Mouse (Mus musculus) stomach, embryonic 16.5 days (tissue): Measurements from ENCODE around the gene Flna. TPM values are rescaled to one million over a fixed set of nuclear protein-coding genes. Genes with fewer than 3 reads are reported as not detected.
A peak's percentile ranks its signal among the peaks of the same experiment; 100 is the strongest.

ENCODE experiments used
- ATAC-seq: fragments of 200-750 bp; cut with Nextera tagmentation; 2 replicates; pipeline ENCODE4 v1.8.0; 2017; ENCODE audit warnings: moderate number of reproducible peaks, moderate TSS enrichment; ENCODE audit not compliant: insufficient read depth, low FRiP score
- H3K27ac ChIP-seq: fragments of 300-500 bp; sonication (generic); 2 replicates; pipeline ENCODE4 v1.5.1; 2014; ENCODE audit warnings: low read length
- H3K27me3 ChIP-seq: fragments of 300-500 bp; sonication (generic); 2 replicates; pipeline ENCODE4 v1.6.1; 2014; ENCODE audit warnings: low read length, control low read depth, mixed read lengths; ENCODE audit not compliant: control insufficient read depth, insufficient read depth
- H3K36me3 ChIP-seq: fragments of 300-500 bp; sonication (generic); 2 replicates; pipeline ENCODE4 v1.6.1; 2014; ENCODE audit warnings: low read length; ENCODE audit not compliant: control insufficient read depth, insufficient read depth
- H3K4me1 ChIP-seq: fragments of 300-500 bp; sonication (generic); 2 replicates; pipeline ENCODE4 v1.6.1; 2014; ENCODE audit warnings: low read length, control low read depth, mixed read lengths; ENCODE audit not compliant: control insufficient read depth, insufficient read depth
- H3K4me2 ChIP-seq: fragments of 300-500 bp; sonication (generic); 2 replicates; pipeline ENCODE4 v1.6.1; 2014; ENCODE audit warnings: low read depth, low read length, mixed read lengths
- H3K4me3 ChIP-seq: fragments of 300-500 bp; sonication (generic); replicated peaks from 2 replicates; pipeline ENCODE4 v1.5.1; 2014; ENCODE audit warnings: mild to moderate bottlenecking, low read length
- H3K9ac ChIP-seq: fragments of 300-500 bp; sonication (generic); 2 replicates; pipeline ENCODE4 v1.6.1; 2014; ENCODE audit warnings: low read length
- H3K9me3 ChIP-seq: fragments of 300-500 bp; sonication (generic); replicated peaks from 2 replicates; pipeline ENCODE4 v1.6.1; 2016; ENCODE audit warnings: low read length, control low read depth; ENCODE audit not compliant: control insufficient read depth
- WGBS: fragments of 180-500 bp; shearing (Covaris S2); extraction: QIAGEN DNeasy Blood & Tissue Kit; methylation state at CpG from one replicate; pipeline ENCODE4 v1.1.7; 2014; 5-methylcytosine and 5-hydroxymethylcytosine counted together
- polyA plus RNA-seq: library from polyadenylated mRNA; unstranded; fragments of >200 nt; fragmentation: Nextera tagmentation; extraction: Ambion mirVana; gene quantifications from 2 replicates; pipeline ENCODE4 v1.2.1, GENCODE M21; 2015

Gene Flna
- polyA plus RNA-seq, 1 experiment from 2014 or later = 498 TPM

DNA sequence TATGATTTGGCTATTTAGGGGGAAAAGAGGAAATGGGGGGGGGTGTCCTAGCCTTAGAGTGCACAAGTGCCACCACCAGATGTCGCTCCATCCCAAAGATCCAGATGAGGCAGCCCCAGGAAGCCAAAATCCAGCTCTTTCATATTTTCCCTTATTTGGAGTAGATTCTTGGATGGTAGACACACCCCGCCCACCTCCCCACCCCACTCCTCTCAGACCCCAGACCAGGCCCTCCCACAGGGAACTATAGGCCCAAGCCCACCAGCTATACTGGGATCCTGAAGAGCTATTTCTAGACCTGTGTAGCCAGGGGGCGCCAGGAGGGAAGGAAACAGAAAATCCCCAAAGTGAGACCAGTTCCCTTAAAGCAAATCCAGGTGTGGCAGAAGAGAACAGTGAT is 969 bp downstream of the Flna start:
- H3K4me2 ChIP-seq = peak overlapping the region; percentile 52
- no peaks in the 10 kb centered on the region for H3K4me1 ChIP-seq
- no peaks in the 10 kb centered on the region for H3K9me3 ChIP-seq
- H3K27ac ChIP-seq = peak overlapping the region; percentile 88
- H3K27me3 ChIP-seq = no peaks in the 10 kb centered on the region
- peak overlapping the region; percentile 53 for H3K4me3 ChIP-seq
- no peaks in the 10 kb centered on the region for H3K36me3 ChIP-seq
- WGBS = 5% methylated on average over 3 of the region's 3 CpGs
- peak; percentile 33; the same call in 1 of the 2 replicates for ATAC-seq
- peak overlapping the region; percentile 74 for H3K9ac ChIP-seq

DNA sequence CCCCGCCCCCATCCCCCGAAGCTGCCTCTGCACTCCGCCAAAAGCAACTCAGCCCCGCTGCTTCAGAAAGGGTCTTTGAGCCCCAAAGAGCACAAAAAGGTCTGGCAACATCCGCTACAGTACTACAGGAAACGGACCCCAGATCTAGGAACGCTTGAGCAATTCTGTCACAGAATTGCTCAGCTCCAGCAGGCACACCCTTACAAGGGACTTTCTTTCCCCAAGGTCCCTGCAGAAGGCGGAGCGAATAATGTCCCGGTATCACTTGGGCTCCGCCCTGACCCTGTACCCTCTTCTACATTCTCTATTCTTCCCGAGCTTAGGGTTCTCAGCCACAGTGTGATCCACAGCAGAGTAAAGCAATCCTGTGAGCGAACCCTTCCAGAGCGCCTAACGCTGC is 2.9 kb downstream of the Flna start:
- Histone ChIP-seq H3K27ac (peak overlapping the region; percentile 91), H3K4me3 (peak overlapping the region; percentile 58), H3K36me3 (0 out of 2 replicates have a peak, but pooled peaks cover 5% of the 10 kb centered on the region), H3K9me3 (no peaks in the 10 kb centered on the region), H3K4me2 (peak overlapping the region; percentile 45), H3K27me3 (no peaks in the 10 kb centered on the region), H3K4me1 (no peaks in the 10 kb centered on the region), H3K9ac (peak overlapping the region; percentile 73)
- peak; percentile 12; the same call in 1 of the 2 replicates for ATAC-seq
- 20% methylated on average over 15 of the region's 15 CpGs for WGBS

DNA sequence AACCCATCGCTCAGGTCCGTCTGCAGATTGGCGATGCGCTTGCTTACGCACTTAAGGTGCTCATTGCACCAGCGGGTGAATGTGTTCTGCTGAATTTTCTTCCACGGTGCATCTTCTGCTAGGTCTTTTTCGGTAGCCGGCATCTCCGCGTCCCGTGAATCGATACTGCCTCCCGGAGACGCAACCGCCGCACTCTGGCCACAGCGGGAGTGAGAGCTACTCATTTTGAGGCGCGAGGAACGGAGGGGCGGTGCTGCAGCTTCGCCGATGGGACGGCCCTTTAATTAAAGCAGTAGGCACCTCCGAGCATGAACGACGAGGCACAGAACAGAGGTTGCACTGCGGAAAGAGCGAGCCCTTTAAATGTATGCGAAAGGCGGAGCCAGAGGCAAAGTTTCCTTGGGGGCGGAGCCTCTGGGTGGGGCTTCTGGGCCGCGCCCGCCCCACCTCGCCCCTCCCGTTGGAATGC is 3.4 kb downstream of the Flna start:
- 23% methylated on average over 37 of the region's 38 CpGs for WGBS
- Histone ChIP-seq H3K4me3 (peak overlapping the region; percentile 58), H3K9ac (peak overlapping the region; percentile 77), H3K4me2 (peak overlapping the region; percentile 56), H3K4me1 (no peaks in the 10 kb centered on the region), H3K27me3 (no peaks in the 10 kb centered on the region), H3K9me3 (no peaks in the 10 kb centered on the region), H3K36me3 (0 out of 2 replicates have a peak, but pooled peaks cover 9% of the 10 kb centered on the region), H3K27ac (peak overlapping the region; percentile 91)
- ATAC-seq = peak; percentile 87

DNA sequence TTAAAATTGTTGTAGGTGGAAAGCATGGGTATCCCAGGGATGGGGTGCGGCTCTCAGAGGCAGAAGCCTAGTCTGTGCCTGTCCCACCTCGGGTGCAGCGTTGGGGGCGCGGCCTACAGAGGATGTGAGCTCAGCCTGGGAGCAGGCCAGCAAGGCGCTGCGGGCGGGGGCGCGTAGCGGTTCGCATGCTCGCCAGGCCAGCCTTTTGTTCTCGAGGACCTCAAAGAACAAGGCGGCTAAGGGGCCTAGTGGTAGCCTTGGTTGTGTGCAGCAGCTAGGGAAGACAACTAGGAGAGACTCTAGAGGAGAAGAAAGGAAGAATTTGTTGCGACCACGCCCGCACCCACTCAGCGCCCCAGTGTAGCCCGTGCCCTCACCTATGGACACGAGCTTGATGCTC is 3.9 kb downstream of the Flna start:
- Histone ChIP-seq H3K9ac (peak overlapping the region; percentile 77), H3K9me3 (no peaks in the 10 kb centered on the region), H3K36me3 (0 out of 2 replicates have a peak, but pooled peaks cover 13% of the 10 kb centered on the region), H3K4me2 (peak overlapping the region; percentile 56), H3K27ac (peak overlapping the region; percentile 91), H3K27me3 (no peaks in the 10 kb centered on the region), H3K4me3 (peak overlapping the region; percentile 58), H3K4me1 (no peaks in the 10 kb centered on the region)
- WGBS = 19% methylated on average over 21 of the region's 21 CpGs
- ATAC-seq = peak; percentile 26; the same call in 1 of the 2 replicates

DNA sequence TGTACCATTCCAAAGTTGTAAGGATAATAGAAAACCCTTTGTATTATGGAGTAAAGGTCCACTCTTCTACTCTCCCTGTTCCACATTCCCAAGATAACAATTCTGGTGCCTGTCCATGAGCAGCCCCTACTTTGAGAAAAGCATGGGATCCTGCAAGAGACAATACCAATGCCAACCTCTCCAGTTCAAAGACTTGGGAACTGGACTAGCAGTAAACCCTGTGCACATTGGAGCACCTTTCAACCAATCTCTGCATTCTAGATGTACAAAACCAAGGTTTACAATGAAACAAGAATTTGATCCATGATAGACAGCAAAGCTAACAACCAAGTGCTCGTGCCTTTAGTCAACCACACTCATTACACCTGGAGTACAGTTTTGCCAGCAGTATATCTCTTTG is 4.5 kb downstream of the Flna start:
- H3K9me3 ChIP-seq = no peaks in the 10 kb centered on the region
- H3K4me3 ChIP-seq = peak overlapping the region; percentile 58
- no peaks in the 10 kb centered on the region for H3K27me3 ChIP-seq
- ATAC-seq = no peak
- WGBS = 17% methylated on average over 1 of the region's 1 CpGs
- peak overlapping the region; percentile 91 for H3K27ac ChIP-seq
- 0 out of 2 replicates have a peak, but pooled peaks cover 13% of the 10 kb centered on the region for H3K36me3 ChIP-seq
- H3K4me2 ChIP-seq = peak overlapping the region; percentile 56
- peak overlapping the region; percentile 77 for H3K9ac ChIP-seq
- no peaks in the 10 kb centered on the region for H3K4me1 ChIP-seq

DNA sequence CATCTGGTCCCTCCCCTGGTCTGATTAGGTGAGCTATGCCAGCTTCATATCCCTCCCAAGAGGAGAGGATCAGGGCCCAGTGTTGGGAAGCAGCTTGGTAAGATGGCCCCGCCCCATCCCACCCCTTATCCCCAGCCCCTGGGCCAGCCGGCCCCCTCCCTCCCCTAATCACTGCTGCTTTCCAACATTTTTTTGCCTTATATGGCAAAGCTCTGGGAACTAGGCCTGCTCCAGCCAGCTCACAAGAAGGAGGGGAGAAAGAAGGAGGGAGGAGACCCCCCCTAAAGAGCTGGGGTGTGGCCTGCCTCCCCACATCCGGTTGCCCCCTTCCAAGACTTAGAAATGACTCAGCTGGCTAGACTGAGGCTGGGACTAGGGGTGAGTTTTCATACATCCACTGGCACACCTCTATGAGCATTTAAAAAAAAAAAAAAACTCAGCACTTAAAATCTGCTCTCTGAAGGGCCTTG is 5.0 kb downstream of the Flna start:
- ATAC-seq = peak; percentile 56

DNA sequence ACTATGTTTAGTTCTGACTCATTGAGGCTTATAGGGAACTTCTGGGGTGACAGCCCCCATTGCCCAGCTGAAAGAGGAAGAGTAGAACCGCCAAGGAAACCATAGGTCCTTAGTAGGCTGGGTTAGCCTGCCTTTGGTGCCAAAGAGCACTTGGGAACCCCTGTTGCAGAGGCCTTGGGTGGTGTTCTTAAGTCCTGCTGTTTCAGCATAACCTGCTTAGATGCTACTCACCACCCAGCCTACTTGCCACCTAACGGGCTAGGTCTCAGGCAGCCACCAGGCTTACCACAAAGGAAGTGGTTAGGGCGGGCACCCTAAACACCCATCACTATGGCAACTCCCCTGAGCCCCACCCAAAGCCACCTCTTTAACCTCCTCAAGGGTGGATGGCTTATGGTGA is 5.8 kb downstream of the Flna start:
- Histone ChIP-seq H3K4me3 (peak overlapping the region; percentile 58), H3K27me3 (no peaks in the 10 kb centered on the region), H3K9me3 (no peaks in the 10 kb centered on the region), H3K27ac (peak overlapping the region; percentile 79), H3K36me3 (peaks cover 16% of the 10 kb centered on the region; the same call in 1 of the 2 replicates), H3K4me2 (peak overlapping the region; percentile 56), H3K9ac (peak overlapping the region; percentile 73), H3K4me1 (no peaks in the 10 kb centered on the region)
- WGBS = 39% methylated on average over 3 of the region's 3 CpGs
- ATAC-seq = no peak

More for the DNA sequence above, 5.0 kb downstream of the Flna start:
- Histone ChIP-seq H3K27ac (peak overlapping the region; percentile 91), H3K4me1 (no peaks in the 10 kb centered on the region), H3K27me3 (no peaks in the 10 kb centered on the region), H3K4me2 (peak overlapping the region; percentile 56), H3K9ac (peak overlapping the region; percentile 77), H3K4me3 (peak overlapping the region; percentile 58), H3K9me3 (no peaks in the 10 kb centered on the region), H3K36me3 (0 out of 2 replicates have a peak, but pooled peaks cover 13% of the 10 kb centered on the region)
- 25% methylated on average over 3 of the region's 3 CpGs for WGBS

DNA sequence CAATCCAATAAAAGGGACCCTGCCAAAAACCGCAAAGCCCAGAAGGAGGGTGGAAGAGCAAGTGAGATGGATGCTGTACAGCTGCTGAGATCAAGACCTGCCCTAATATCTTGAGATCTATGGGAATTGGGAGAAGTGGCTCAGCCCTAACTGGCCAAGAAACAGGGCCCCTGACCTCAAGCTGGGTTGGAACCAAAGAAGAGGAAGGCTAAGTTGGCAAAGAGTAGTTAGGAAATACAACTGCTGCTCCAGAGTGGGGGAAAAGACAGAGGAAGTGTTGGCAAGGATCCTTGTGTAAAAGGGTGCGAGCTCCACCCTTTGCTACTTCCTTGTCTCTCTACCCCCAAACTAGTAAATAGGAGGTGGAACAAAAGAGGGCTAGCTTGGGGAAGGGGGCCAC is 6.2 kb downstream of the Flna start:
- Histone ChIP-seq H3K27me3 (no peaks in the 10 kb centered on the region), H3K9ac (peak overlapping the region; percentile 73), H3K4me3 (peak overlapping the region; percentile 58), H3K27ac (peak overlapping the region; percentile 79; the same call in 1 of the 2 replicates), H3K9me3 (no peaks in the 10 kb centered on the region), H3K4me1 (no peaks in the 10 kb centered on the region), H3K36me3 (peaks cover 16% of the 10 kb centered on the region; the same call in 1 of the 2 replicates), H3K4me2 (peak overlapping the region; percentile 56)
- WGBS = 63% methylated on average over 2 of the region's 2 CpGs
- no peak for ATAC-seq

DNA sequence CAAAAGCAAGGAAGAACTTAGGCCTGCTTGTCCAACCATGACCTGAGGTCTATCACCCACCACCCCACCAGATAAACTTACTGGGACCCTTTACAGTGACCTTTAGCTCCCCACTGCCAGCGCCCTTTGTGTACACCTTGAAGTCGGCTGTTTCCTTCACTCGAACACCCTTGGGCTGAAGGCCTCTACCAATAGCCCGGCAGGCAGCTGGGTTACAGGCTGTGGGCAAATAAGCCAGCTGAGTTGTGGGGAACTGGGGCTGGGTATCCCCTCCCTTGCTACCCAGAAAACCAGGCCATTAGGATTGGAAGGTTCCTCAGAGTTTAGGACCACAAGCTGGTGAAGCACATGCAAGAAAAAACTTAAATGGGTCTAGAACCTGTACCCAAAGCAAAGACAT is 9.3 kb downstream of the Flna start:
- Histone ChIP-seq H3K9me3 (no peaks in the 10 kb centered on the region), H3K36me3 (peaks cover 21% of the 10 kb centered on the region; the same call in 1 of the 2 replicates), H3K4me1 (no peaks in the 10 kb centered on the region), H3K27me3 (no peaks in the 10 kb centered on the region), H3K4me2 (no peak overlapping the region), H3K9ac (no peak overlapping the region), H3K27ac (no peak overlapping the region), H3K4me3 (no peak overlapping the region)
- 83% methylated on average over 4 of the region's 4 CpGs for WGBS
- no peak for ATAC-seq
